ENCODE assay signal across 27 mouse cellular contexts in the genomic region with DNA sequence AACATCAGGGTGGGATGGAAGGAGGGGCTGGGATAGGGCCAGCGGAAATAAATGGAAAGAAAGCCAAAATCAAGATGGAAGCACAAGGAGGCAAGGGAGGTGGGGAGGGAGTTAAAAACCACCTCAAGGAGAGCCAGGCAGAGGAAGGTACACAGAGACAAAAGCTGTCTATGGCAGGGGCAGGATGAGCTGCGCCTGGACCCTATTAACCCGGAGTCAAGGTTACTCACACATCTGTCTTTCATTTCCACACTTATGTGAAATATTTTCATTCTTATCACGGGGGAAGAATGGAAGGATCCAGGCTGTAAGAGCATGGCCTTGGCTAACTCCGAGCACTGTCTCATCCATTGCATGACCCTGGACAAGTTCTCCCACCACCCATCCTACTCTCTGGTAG.
DNase-seq lines count a peak whose midpoint lies in the region; ATAC-seq and TF ChIP-seq lines count a peak whose summit lies in the region.
"Had no signal": no experiment of that assay in that cellular context is flagged by ENCODE, and none has a peak within 500 bp of the region (broad histone marks: within the 10 kb centered on the region; RNA-seq: fewer than 3 reads in every experiment).

No protein-coding gene starts in this region.

- H3K4me3 ChIP-seq in heart, embryonic 12.5 days: no peak overlapping the region
- no peak overlapping the region for H3K4me3 ChIP-seq in heart, adult 2 months
- no peak overlapping the region for H3K4me3 ChIP-seq in embryonic facial prominence, embryonic 11.5 days (ENCODE audit: low read depth, low read length)
- H3K4me3 ChIP-seq: heart, embryonic 13.5 days had no signal

- peaks cover 7% of the 10 kb centered on the region for H3K79me2 ChIP-seq in heart, adult 2 months (replicated peaks; ENCODE audit: control insufficient read depth, insufficient read depth, low read length)

- H3K9me3 ChIP-seq in heart, embryonic 12.5 days (replicated peaks): no peaks in the 10 kb centered on the region
- no peaks in the 10 kb centered on the region for H3K9me3 ChIP-seq in embryonic facial prominence, embryonic 11.5 days (replicated peaks; ENCODE audit: control insufficient read depth, low read length)
- H3K9me3 ChIP-seq: heart, embryonic 13.5 days had no signal

- no peak for ATAC-seq in heart, embryonic 12.5 days (ENCODE audit: insufficient number of reproducible peaks, low FRiP score)
- ATAC-seq in embryonic facial prominence, embryonic 11.5 days (replicated peaks; ENCODE audit: insufficient number of reproducible peaks, low FRiP score, low TSS enrichment, low read depth): no peak
- ATAC-seq: activated CD4-positive, CD25-positive, alpha-beta regulatory T cell, adult 4 months; CD4-positive, CD25-positive, alpha-beta regulatory T cell, adult 4 months; forebrain, embryonic 14.5 days; hindbrain, postnatal 0 days; inflammation-experienced regulatory T-cells, adult 6 months; intestine, embryonic 16.5 days had no signal

- TF ChIP-seq EP300 in heart, adult 2 months (IDR thresholded peaks at IDR 0.05; ENCODE audit: insufficient read depth, low read depth, low read length): no peak

- no peak overlapping the region for H3K9ac ChIP-seq in heart, embryonic 12.5 days
- H3K9ac ChIP-seq in heart, adult 2 months (ENCODE audit: low read depth, low read length): no peak overlapping the region
- H3K9ac ChIP-seq in embryonic facial prominence, embryonic 11.5 days (replicated peaks; ENCODE audit: low read length): no peak overlapping the region
- H3K9ac ChIP-seq: heart, embryonic 13.5 days; hindbrain, embryonic 14.5 days had no signal

- TF ChIP-seq POLR2A in heart, adult 2 months (IDR thresholded peaks at IDR 0.05; ENCODE audit: insufficient read depth, low read depth, low read length): no peak

- intact Hi-C loops in heart, adult 2 months (cut with DNase I): no loop called here

- no peaks in the 10 kb centered on the region for H3K27me3 ChIP-seq in heart, embryonic 12.5 days (replicated peaks)
- no peaks in the 10 kb centered on the region for H3K27me3 ChIP-seq in heart, adult 2 months (ENCODE audit: control insufficient read depth, insufficient read depth, low read length)
- H3K27me3 ChIP-seq in embryonic facial prominence, embryonic 11.5 days (ENCODE audit: control insufficient read depth, insufficient read depth, low read length): no peaks in the 10 kb centered on the region
- H3K27me3 ChIP-seq: heart, embryonic 13.5 days had no signal

- 69% methylated on average over 5 of the region's 5 CpGs for WGBS in heart, embryonic 12.5 days
- WGBS in heart, adult 2 months: 74% methylated on average over 5 of the region's 5 CpGs
- 32% methylated on average over 5 of the region's 5 CpGs for WGBS in embryonic facial prominence, embryonic 11.5 days

- TF ChIP-seq CTCF in heart, adult 2 months (IDR thresholded peaks at IDR 0.05): no peak

- no peak overlapping the region for H3K4me2 ChIP-seq in heart, embryonic 12.5 days
- no peak overlapping the region for H3K4me2 ChIP-seq in embryonic facial prominence, embryonic 11.5 days (ENCODE audit: low read depth, low read length)
- H3K4me2 ChIP-seq: heart, embryonic 13.5 days; hindbrain, embryonic 14.5 days had no signal

- peak; percentile 56 for DNase-seq in embryo, embryonic 10.5 days (ENCODE audit: low spot score)
- DNase-seq in embryo, embryonic 9.5 days (ENCODE audit: extremely low spot score): no peak
- no peak for DNase-seq in heart, adult 2 months
- DNase-seq in NIH3T3 (ENCODE audit: low read depth): peak; percentile 34
- DNase-seq in embryonic facial prominence, embryonic 11.5 days (ENCODE audit: low spot score): peak; percentile 65
- DNase-seq in adrenal gland, postnatal 36 days: no peak
- no peak for DNase-seq in right cerebral cortex, postnatal 14 days
- DNase-seq: adrenal gland, adult 8-10 months; adrenal gland, postnatal 25 days; cerebellum, adult 11 months; cerebellum, adult 9-10 months; cerebellum, postnatal 14 days; gastrocnemius, postnatal 25 days; heart, adult 18-20 months; heart, postnatal 14 days; heart, postnatal 4 days; kidney, adult 18-20 months; kidney, adult 9 months had no signal

- peaks cover 8% of the 10 kb centered on the region; the same call in 1 of the 2 replicates for H3K36me3 ChIP-seq in heart, embryonic 12.5 days
- H3K36me3 ChIP-seq in heart, adult 2 months (ENCODE audit: control insufficient read depth, insufficient read depth, low read length): peaks cover 9% of the 10 kb centered on the region
- no peaks in the 10 kb centered on the region for H3K36me3 ChIP-seq in embryonic facial prominence, embryonic 11.5 days (replicated peaks; ENCODE audit: control insufficient read depth, insufficient read depth, low read depth, low read length)

- H3K4me1 ChIP-seq in heart, embryonic 12.5 days (replicated peaks): peaks cover 50% of the 10 kb centered on the region
- peaks cover 26% of the 10 kb centered on the region for H3K4me1 ChIP-seq in heart, adult 2 months (ENCODE audit: control insufficient read depth, insufficient read depth, low read length)
- peaks cover 2% of the 10 kb centered on the region for H3K4me1 ChIP-seq in embryonic facial prominence, embryonic 11.5 days (ENCODE audit: control insufficient read depth, insufficient read depth, low read length)

- 0 out of 2 replicates have a peak overlapping the region, but pooled peaks have one; percentile 15 for H3K27ac ChIP-seq in heart, embryonic 12.5 days (ENCODE audit: poor library complexity, severe bottlenecking)
- H3K27ac ChIP-seq in heart, adult 2 months: no peak overlapping the region
- H3K27ac ChIP-seq in embryonic facial prominence, embryonic 11.5 days (replicated peaks; ENCODE audit: low read depth, low read length): 0 out of 2 replicates have a peak overlapping the region, but pooled peaks have one; percentile 23
- H3K27ac ChIP-seq: heart, embryonic 13.5 days; hindbrain, embryonic 14.5 days; hindbrain, postnatal 0 days had no signal

Comparison
In these comparisons a context has a peak if more than half of its experiments do, and no peak if none do; other contexts are left out.
1. DNase-seq: peak in embryo, embryonic 10.5 days (single experiment), NIH3T3 (single experiment) and embryonic facial prominence, embryonic 11.5 days (single experiment); none in embryo, embryonic 9.5 days (single experiment), heart, adult 2 months (0 of 2), adrenal gland, postnatal 36 days (0 of 2) and right cerebral cortex, postnatal 14 days (single experiment).